ENCODE assay signal across 5 mouse cellular contexts in genomic region chrX:17721866-17722625, GRCm38 (mm10).
DNase-seq lines count a peak whose midpoint lies in the region; ATAC-seq and TF ChIP-seq lines count a peak whose summit lies in the region.
"Not testable (repeated sequence)": the region's sequence is repeated elsewhere in the genome, so short reads cannot be mapped to it uniquely, and the experiment has no call there.

No protein-coding gene starts in this region.

- DNase-seq in ES-CJ7 (ENCODE audit: low read depth, low spot score) = peak; percentile 78
- DNase-seq in R1 (ENCODE audit: low read depth, low spot score) = peak; percentile 90
- peak; percentile 13 for DNase-seq in kidney, adult 11 months
- DNase-seq in kidney, adult 9 months = peak; percentile 44
- DNase-seq in lung, postnatal 0 days (ENCODE audit: low spot score) = peak; percentile 4

- not testable (repeated sequence) for TF ChIP-seq CTCF in lung, postnatal 0 days (IDR thresholded peaks at IDR 0.05)

- H3K9me3 ChIP-seq in lung, postnatal 0 days (ENCODE audit: low read length) = not testable (repeated sequence)

- not testable (repeated sequence) for H3K4me3 ChIP-seq in lung, postnatal 0 days (ENCODE audit: low read depth, low read length)

- not testable (repeated sequence) for ATAC-seq in lung, postnatal 0 days

- not testable (repeated sequence) for H3K36me3 ChIP-seq in lung, postnatal 0 days (ENCODE audit: insufficient read depth, low read length)

- H3K27me3 ChIP-seq in lung, postnatal 0 days (replicated peaks; ENCODE audit: insufficient read depth, low read length) = not testable (repeated sequence)

- not testable (repeated sequence) for H3K27ac ChIP-seq in lung, postnatal 0 days (ENCODE audit: low read length)

- not testable (repeated sequence) for TF ChIP-seq EP300 in lung, postnatal 0 days (IDR thresholded peaks at IDR 0.05)

- H3K4me1 ChIP-seq in lung, postnatal 0 days (ENCODE audit: insufficient read depth, low read depth, low read length) = not testable (repeated sequence)

- WGBS in lung, postnatal 0 days = 71% methylated on average over 6 of the region's 6 CpGs

- not testable (repeated sequence) for H3K4me2 ChIP-seq in lung, postnatal 0 days (replicated peaks; ENCODE audit: low read depth, low read length)

- not testable (repeated sequence) for H3K9ac ChIP-seq in lung, postnatal 0 days (replicated peaks; ENCODE audit: low read depth)

Comparison
In these comparisons a context has a peak if more than half of its experiments do, and no peak if none do; other contexts are left out.
1. DNase-seq: peak in every context shown above with its lines; median percentile 90 in R1; 78 in ES-CJ7; 44 in kidney, adult 9 months; 13 in kidney, adult 11 months; 4 in lung, postnatal 0 days.